Mouse (Mus musculus) midbrain, embryonic 16.5 days (tissue): Measurements from ENCODE around the gene Hist3h2a. TPM values are rescaled to one million over a fixed set of nuclear protein-coding genes. Genes with fewer than 3 reads are reported as not detected.

Experiments
- ATAC-seq: fragments of 200-750 bp; cut with Nextera tagmentation; 2 replicates; pipeline ENCODE4 v1.8.0; 2017; ENCODE audit warnings: moderate TSS enrichment
- H3K27ac ChIP-seq: fragments of 300-500 bp; sonication (generic); 2 replicates; pipeline ENCODE4 v1.5.1; 2014; ENCODE audit warnings: mild to moderate bottlenecking, low read length, mixed read lengths
- H3K27me3 ChIP-seq: fragments of 300-500 bp; sonication (generic); 2 replicates; pipeline ENCODE4 v1.6.1; 2014; ENCODE audit warnings: low read depth, low read length, mixed read lengths; ENCODE audit not compliant: control insufficient read depth, insufficient read depth
- H3K36me3 ChIP-seq: fragments of 300-500 bp; sonication (generic); 2 replicates; pipeline ENCODE4 v1.6.1; 2014; ENCODE audit warnings: mild to moderate bottlenecking, low read length, moderate library complexity, mixed read lengths; ENCODE audit not compliant: control insufficient read depth, insufficient read depth
- H3K4me1 ChIP-seq: fragments of 300-500 bp; sonication (generic); 2 replicates; pipeline ENCODE4 v1.6.1; 2014; ENCODE audit warnings: mild to moderate bottlenecking, low read length, mixed read lengths; ENCODE audit not compliant: control insufficient read depth, insufficient read depth
- H3K4me2 ChIP-seq: fragments of 300-500 bp; sonication (generic); 2 replicates; pipeline ENCODE4 v1.6.1; 2014; ENCODE audit warnings: mild to moderate bottlenecking, low read length, mixed read lengths
- H3K4me3 ChIP-seq: fragments of 300-500 bp; sonication (generic); 2 replicates; pipeline ENCODE4 v1.5.1; 2014; ENCODE audit warnings: low read depth, mild to moderate bottlenecking, low read length, moderate library complexity, mixed read lengths
- H3K9ac ChIP-seq: fragments of 300-500 bp; sonication (generic); 2 replicates; pipeline ENCODE4 v1.6.1; 2014; ENCODE audit warnings: low read depth, low read length, mixed read lengths
- H3K9me3 ChIP-seq: fragments of 300-500 bp; sonication (generic); replicated peaks from 2 replicates; pipeline ENCODE4 v1.6.1; 2014; ENCODE audit warnings: mild to moderate bottlenecking, low read length, mixed read lengths; ENCODE audit not compliant: control insufficient read depth, poor library complexity, severe bottlenecking
- WGBS: fragments of 180-500 bp; shearing (Covaris S2); extraction: QIAGEN DNeasy Blood & Tissue Kit; methylation state at CpG from one replicate; pipeline ENCODE4 v1.1.7; 2014; 5-methylcytosine and 5-hydroxymethylcytosine counted together
- microRNA-seq: library from miRNA; unstranded; fragments of <30 nt; microRNA quantifications from one replicate; pipeline ENCODE4, GENCODE M21; 2017
- polyA plus RNA-seq: library from polyadenylated mRNA; unstranded; fragments of >200 nt; fragmentation: Nextera tagmentation; extraction: Ambion mirVana; gene quantifications from 2 replicates; pipeline ENCODE4 v1.2.1, GENCODE M21; 2015

Gene Hist3h2a
- polyA plus RNA-seq, 1 experiment from 2014 or later: 107 TPM

GRCm38 (mm10) chr11:58999830-59000229 is 45.3 kb downstream of the Hist3h2a start:
- Histone ChIP-seq H3K4me3 (no peak overlapping the region), H3K4me2 (no peak overlapping the region), H3K9ac (no peak overlapping the region), H3K4me1 (no peaks in the 10 kb centered on the region), H3K27me3 (peaks cover 8% of the 10 kb centered on the region; the same call in 1 of the 2 replicates), H3K36me3 (no peaks in the 10 kb centered on the region), H3K27ac (no peak overlapping the region), H3K9me3 (no peaks in the 10 kb centered on the region)
- ATAC-seq: no peak
- WGBS: 87% methylated on average over 6 of the region's 6 CpGs

GRCm38 (mm10) chr11:59000635-59001034 is 46.1 kb downstream of the Hist3h2a start:
- Histone ChIP-seq H3K4me3 (no peak overlapping the region), H3K4me2 (no peak overlapping the region), H3K27ac (no peak overlapping the region), H3K27me3 (peaks cover 2% of the 10 kb centered on the region; the same call in 1 of the 2 replicates), H3K4me1 (no peaks in the 10 kb centered on the region), H3K36me3 (no peaks in the 10 kb centered on the region), H3K9ac (no peak overlapping the region), H3K9me3 (no peaks in the 10 kb centered on the region)
- no peak for ATAC-seq
- WGBS: 94% methylated on average over 21 of the region's 21 CpGs

- Histone ChIP-seq H3K4me2 (no peak overlapping the region), H3K4me3 (no peak overlapping the region), H3K27ac (no peak overlapping the region), H3K27me3 (no peaks in the 10 kb centered on the region), H3K9me3 (no peaks in the 10 kb centered on the region), H3K4me1 (no peaks in the 10 kb centered on the region), H3K36me3 (no peaks in the 10 kb centered on the region), H3K9ac (no peak overlapping the region)
- ATAC-seq: no peak
- 83% methylated on average over 7 of the region's 7 CpGs for WGBS
Measured at GRCm38 (mm10) chr11:59002327-59003079, 48.0 kb downstream of the Hist3h2a start.

Small RNA genes lying within 50 kb of the gene (microRNA-seq; reads per million reads assigned to microRNA genes)
- gene Gm44313: not detected

Other genes starting within 250 kb of the Hist3h2a start
- gene Olfr318, start 230.7 kb upstream of the Hist3h2a start, polyA plus RNA-seq: not detected in 2 replicates
- gene Olfr317, start 215.5 kb upstream of the Hist3h2a start, polyA plus RNA-seq: 0.10 and 0.13 TPM in 2 replicates
- not detected in 2 replicates for gene Olfr316, start 202.0 kb upstream of the Hist3h2a start, polyA plus RNA-seq
- not detected in 2 replicates for gene Olfr315, start 181.5 kb upstream of the Hist3h2a start, polyA plus RNA-seq
- not detected in 2 replicates for gene Olfr314, start 171.7 kb upstream of the Hist3h2a start, polyA plus RNA-seq
- gene Fam183b, start 152.7 kb upstream of the Hist3h2a start, polyA plus RNA-seq: 13.6 and 15.3 TPM in 2 replicates
- not detected in 2 replicates for gene Olfr313, start 139.7 kb upstream of the Hist3h2a start, polyA plus RNA-seq
- not detected in 2 replicates for gene Olfr312, start 125.4 kb upstream of the Hist3h2a start, polyA plus RNA-seq
- not detected in 2 replicates for gene Olfr311, start 115.4 kb upstream of the Hist3h2a start, polyA plus RNA-seq
- gene Gm12258, start 107.5 kb upstream of the Hist3h2a start, polyA plus RNA-seq: 24.7 and 26.1 TPM in 2 replicates
- gene 2810021J22Rik, start 87.5 kb upstream of the Hist3h2a start, polyA plus RNA-seq: 13.9 and 15.0 TPM in 2 replicates
- 6.8 and 8.1 TPM in 2 replicates for gene Zfp39, start 50.5 kb upstream of the Hist3h2a start, polyA plus RNA-seq
- gene Btnl10, start 36.8 kb upstream of the Hist3h2a start, polyA plus RNA-seq: not detected in 2 replicates
- gene Rnf187, start 15.8 kb upstream of the Hist3h2a start, polyA plus RNA-seq: 550 and 556 TPM in 2 replicates
- 345 and 399 TPM in 2 replicates for gene Hist3h2ba, start 5.8 kb upstream of the Hist3h2a start, polyA plus RNA-seq
- gene Trim17, start within 50 bp of the Hist3h2a start, polyA plus RNA-seq: 1.3 and 2.1 TPM in 2 replicates
- 19.5 and 22.3 TPM in 2 replicates for gene Trim11, start 23.4 kb downstream of the Hist3h2a start, polyA plus RNA-seq
- gene Obscn, start 181.7 kb downstream of the Hist3h2a start, polyA plus RNA-seq: 0.29 and 0.36 TPM in 2 replicates
- gene Iba57, start 209.1 kb downstream of the Hist3h2a start, polyA plus RNA-seq: 7.3 and 7.6 TPM in 2 replicates
- gene Gjc2, start 228.5 kb downstream of the Hist3h2a start, polyA plus RNA-seq: 0.21 and 0.30 TPM in 2 replicates
- gene Guk1, start 237.5 kb downstream of the Hist3h2a start, polyA plus RNA-seq: 242 and 261 TPM in 2 replicates
- gene Mrpl55, start 247.8 kb downstream of the Hist3h2a start, polyA plus RNA-seq: 80.3 and 91.1 TPM in 2 replicates